Mouse (Mus musculus): Measurements from ENCODE around the gene Mif4gd. TPM values are rescaled to one million over a fixed set of nuclear protein-coding genes. Genes with fewer than 3 reads are reported as not detected.

Gene Mif4gd
- polyA plus RNA-seq, 1 experiment from 2014 or later = 78.6 TPM

DNA sequence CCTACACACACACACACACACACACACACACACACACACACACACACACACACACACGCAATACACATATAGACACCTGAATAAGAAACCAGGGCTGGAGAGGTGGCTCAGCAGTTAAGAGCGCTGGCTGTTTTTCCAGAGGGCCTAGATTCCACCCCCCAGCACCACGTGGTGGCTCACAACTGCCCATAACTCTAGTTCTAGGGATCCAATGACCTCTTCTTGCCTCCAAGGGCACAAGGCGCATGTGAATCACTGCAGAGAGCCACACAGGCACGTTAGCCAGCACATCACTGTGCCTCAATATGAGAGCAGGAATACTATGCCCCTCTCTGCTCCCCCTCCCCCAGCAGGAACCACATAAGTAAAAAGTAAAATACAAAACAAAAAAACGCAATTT is 4.1 kb upstream of the Mif4gd start:
- H3K27me3 ChIP-seq (replicated peaks; ENCODE audit: insufficient read depth, low read length) = no peaks in the 10 kb centered on the region
- H3K27ac ChIP-seq (ENCODE audit: low read length) = no peak overlapping the region
- ATAC-seq (no peak), DNase-seq (ENCODE audit: low spot score) (no peak)
- 0 out of 2 replicates have a peak, but pooled peaks cover 10% of the 10 kb centered on the region for H3K36me3 ChIP-seq (ENCODE audit: insufficient read depth, low read length)
- peaks cover 7% of the 10 kb centered on the region for H3K4me1 ChIP-seq (ENCODE audit: insufficient read depth, low read depth, low read length)
- H3K9me3 ChIP-seq (ENCODE audit: low read length) = no peaks in the 10 kb centered on the region
- WGBS = 79% methylated on average over 5 of the region's 6 CpGs
- no peak overlapping the region for H3K4me3 ChIP-seq (ENCODE audit: low read depth, low read length)
- no peak overlapping the region for H3K9ac ChIP-seq (replicated peaks; ENCODE audit: low read depth)
- TF ChIP-seq CTCF (IDR thresholded peaks at IDR 0.05) (no peak), EP300 (IDR thresholded peaks at IDR 0.05) (no peak)
- H3K4me2 ChIP-seq (replicated peaks; ENCODE audit: low read depth, low read length) = no peak overlapping the region

DNA sequence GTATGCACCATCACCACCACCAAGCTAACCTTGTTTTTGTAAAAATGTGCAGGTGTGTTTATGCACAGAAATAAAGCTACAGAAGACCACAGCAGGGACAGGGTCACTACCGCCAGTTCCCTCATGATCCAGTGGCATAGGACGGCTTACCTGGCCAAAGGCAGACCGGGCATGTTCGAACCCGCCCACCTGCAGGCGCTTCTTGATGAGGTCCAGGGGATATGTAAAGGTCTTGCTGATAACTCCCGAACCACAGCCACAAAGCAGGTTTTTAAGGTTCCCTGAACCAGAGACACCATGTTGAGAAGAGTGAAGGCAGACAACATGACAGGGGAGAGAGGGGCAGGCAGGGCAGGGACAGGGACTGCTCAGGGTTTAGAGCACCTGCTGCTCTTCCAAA is 3.6 kb upstream of the Mif4gd start:
- H3K9me3 ChIP-seq (ENCODE audit: low read length) = no peaks in the 10 kb centered on the region
- no peak for DNase-seq (ENCODE audit: low spot score)
- no peak overlapping the region for H3K9ac ChIP-seq (replicated peaks; ENCODE audit: low read depth)
- peaks cover 12% of the 10 kb centered on the region for H3K4me1 ChIP-seq (ENCODE audit: insufficient read depth, low read depth, low read length)
- H3K36me3 ChIP-seq (ENCODE audit: insufficient read depth, low read length) = 0 out of 2 replicates have a peak, but pooled peaks cover 10% of the 10 kb centered on the region
- no peak for ATAC-seq
- H3K27me3 ChIP-seq (replicated peaks; ENCODE audit: insufficient read depth, low read length) = no peaks in the 10 kb centered on the region
- TF ChIP-seq EP300 (IDR thresholded peaks at IDR 0.05) (no peak), CTCF (IDR thresholded peaks at IDR 0.05) (no peak)
- no peak overlapping the region for H3K4me3 ChIP-seq (ENCODE audit: low read depth, low read length)
- no peak overlapping the region for H3K27ac ChIP-seq (ENCODE audit: low read length)
- WGBS = 93% methylated on average over 7 of the region's 7 CpGs
- H3K4me2 ChIP-seq (replicated peaks; ENCODE audit: low read depth, low read length) = no peak overlapping the region

DNA sequence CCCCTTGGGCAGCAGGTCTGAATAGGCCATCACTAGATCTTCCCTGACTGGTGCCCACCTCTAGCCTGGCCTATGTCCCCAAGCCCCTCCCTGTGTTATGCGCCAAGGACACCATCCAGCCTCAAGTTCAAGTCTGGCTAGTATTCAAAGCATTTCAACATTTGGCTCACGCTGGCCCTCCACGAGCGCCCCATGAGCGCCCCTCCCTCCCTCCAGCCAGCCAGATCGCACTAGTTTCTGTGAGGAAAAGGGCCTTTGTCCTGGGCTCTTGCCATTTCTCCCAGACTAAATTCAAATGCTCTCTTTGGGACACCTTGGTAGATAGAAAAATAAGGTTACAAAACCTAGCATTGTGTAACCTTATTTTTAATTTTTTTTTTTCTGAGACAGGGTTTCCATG is 3.1 kb upstream of the Mif4gd start:
- Histone ChIP-seq H3K27me3 (replicated peaks; ENCODE audit: insufficient read depth, low read length) (no peaks in the 10 kb centered on the region), H3K4me1 (ENCODE audit: insufficient read depth, low read depth, low read length) (peaks cover 14% of the 10 kb centered on the region), H3K4me2 (replicated peaks; ENCODE audit: low read depth, low read length) (no peak overlapping the region), H3K27ac (ENCODE audit: low read length) (no peak overlapping the region), H3K4me3 (ENCODE audit: low read depth, low read length) (no peak overlapping the region), H3K9me3 (ENCODE audit: low read length) (no peaks in the 10 kb centered on the region), H3K36me3 (ENCODE audit: insufficient read depth, low read length) (0 out of 2 replicates have a peak, but pooled peaks cover 10% of the 10 kb centered on the region), H3K9ac (replicated peaks; ENCODE audit: low read depth) (no peak overlapping the region)
- no peak for ATAC-seq
- WGBS = 87% methylated on average over 6 of the region's 6 CpGs
- TF ChIP-seq EP300 (IDR thresholded peaks at IDR 0.05) = no peak
- no peak for TF ChIP-seq CTCF (IDR thresholded peaks at IDR 0.05)
- no peak for DNase-seq (ENCODE audit: low spot score)

DNA sequence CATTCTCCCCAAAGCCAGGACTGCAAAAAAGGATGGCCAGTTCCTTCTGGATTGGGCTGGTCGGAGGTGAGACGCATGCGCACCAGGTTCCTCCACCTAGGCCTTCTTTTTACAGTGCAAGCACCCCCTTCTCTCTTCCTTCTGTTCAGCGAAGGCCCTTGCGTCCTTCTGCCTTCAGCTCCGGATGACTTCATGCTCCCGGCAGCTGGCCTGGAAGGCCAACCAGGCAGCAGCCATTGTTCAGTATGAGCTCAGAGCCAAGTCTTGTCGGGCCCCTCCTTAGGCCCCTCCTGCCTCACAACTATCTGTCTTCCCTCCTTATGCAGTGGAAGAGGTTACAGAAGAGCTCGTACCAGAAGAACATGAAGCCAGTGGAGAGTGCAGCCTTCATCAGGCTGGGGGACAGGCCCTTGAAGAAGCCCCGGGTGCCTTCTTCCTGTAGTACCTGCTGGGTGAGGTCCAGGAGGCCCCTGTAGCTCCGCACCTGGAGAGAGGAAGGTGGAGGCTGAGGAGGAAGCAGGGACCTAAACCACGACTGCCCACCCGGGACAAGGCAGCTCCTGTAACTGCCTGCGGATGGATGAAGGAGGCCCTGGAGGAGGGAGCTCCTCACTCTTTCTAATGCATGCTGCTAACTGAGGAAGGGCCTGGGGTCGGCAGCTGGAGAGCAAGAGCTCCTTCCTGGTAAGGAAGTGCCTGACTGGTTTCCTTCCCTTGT is 2.5 kb upstream of the Mif4gd start:
- 76% methylated on average over 15 of the region's 15 CpGs for WGBS
- H3K4me1 ChIP-seq (ENCODE audit: insufficient read depth, low read depth, low read length) = peaks cover 14% of the 10 kb centered on the region
- H3K27ac ChIP-seq (ENCODE audit: low read length) = no peak overlapping the region
- no peaks in the 10 kb centered on the region for H3K27me3 ChIP-seq (replicated peaks; ENCODE audit: insufficient read depth, low read length)
- DNase-seq (ENCODE audit: low spot score) = no peak
- ATAC-seq = no peak
- no peak for TF ChIP-seq CTCF (IDR thresholded peaks at IDR 0.05)
- no peak for TF ChIP-seq EP300 (IDR thresholded peaks at IDR 0.05)
- H3K36me3 ChIP-seq (ENCODE audit: insufficient read depth, low read length) = 0 out of 2 replicates have a peak, but pooled peaks cover 3% of the 10 kb centered on the region
- no peak overlapping the region for H3K4me3 ChIP-seq (ENCODE audit: low read depth, low read length)
- H3K4me2 ChIP-seq (replicated peaks; ENCODE audit: low read depth, low read length) = no peak overlapping the region
- H3K9me3 ChIP-seq (ENCODE audit: low read length) = no peaks in the 10 kb centered on the region
- no peak overlapping the region for H3K9ac ChIP-seq (replicated peaks; ENCODE audit: low read depth)

DNA sequence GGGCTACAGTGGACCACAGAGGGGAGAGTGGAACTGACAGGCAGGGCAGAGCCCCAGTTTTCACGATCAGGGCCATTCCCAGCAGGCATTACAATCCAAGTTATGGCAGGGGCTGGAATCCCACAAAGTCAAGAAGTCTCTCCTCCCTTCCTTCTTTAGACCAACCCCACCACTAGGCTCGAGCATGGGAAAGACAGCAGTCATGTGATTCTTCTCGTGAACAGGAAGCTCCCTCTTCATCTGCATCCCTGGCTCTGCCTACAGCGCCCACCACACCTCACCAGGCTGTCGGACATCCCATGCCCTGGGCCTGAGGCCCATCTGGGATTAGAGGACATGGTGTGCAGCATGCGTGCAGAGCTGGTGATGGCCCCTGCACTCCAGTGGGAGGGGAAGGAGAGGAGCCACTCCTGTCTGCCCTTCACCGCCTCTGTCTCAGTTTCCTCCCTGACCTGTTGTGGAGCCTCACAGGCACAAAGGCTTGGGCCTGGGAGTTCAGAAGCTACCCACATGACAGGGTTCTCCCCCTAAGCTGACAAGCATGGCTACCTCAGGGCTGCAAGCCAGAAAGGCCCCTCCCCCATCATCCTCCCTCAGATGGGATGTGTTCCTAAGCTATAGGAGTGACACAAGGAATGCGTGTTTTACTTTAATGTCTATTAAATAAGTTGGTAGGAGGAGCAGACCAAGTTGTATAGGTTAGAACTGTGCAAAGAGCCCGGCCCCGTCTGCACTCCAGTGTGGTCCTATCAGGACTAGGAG is 1.8 kb upstream of the Mif4gd start:
- 86% methylated on average over 10 of the region's 10 CpGs for WGBS
- Histone ChIP-seq H3K27ac (ENCODE audit: low read length) (no peak overlapping the region), H3K36me3 (ENCODE audit: insufficient read depth, low read length) (no peaks in the 10 kb centered on the region), H3K4me3 (ENCODE audit: low read depth, low read length) (no peak overlapping the region), H3K9me3 (ENCODE audit: low read length) (no peaks in the 10 kb centered on the region), H3K4me1 (ENCODE audit: insufficient read depth, low read depth, low read length) (peaks cover 14% of the 10 kb centered on the region), H3K4me2 (replicated peaks; ENCODE audit: low read depth, low read length) (no peak overlapping the region), H3K27me3 (replicated peaks; ENCODE audit: insufficient read depth, low read length) (no peaks in the 10 kb centered on the region), H3K9ac (replicated peaks; ENCODE audit: low read depth) (no peak overlapping the region)
- TF ChIP-seq CTCF (IDR thresholded peaks at IDR 0.05) = no peak
- TF ChIP-seq EP300 (IDR thresholded peaks at IDR 0.05) = no peak
- DNase-seq (ENCODE audit: low spot score) (no peak), ATAC-seq (no peak)

DNA sequence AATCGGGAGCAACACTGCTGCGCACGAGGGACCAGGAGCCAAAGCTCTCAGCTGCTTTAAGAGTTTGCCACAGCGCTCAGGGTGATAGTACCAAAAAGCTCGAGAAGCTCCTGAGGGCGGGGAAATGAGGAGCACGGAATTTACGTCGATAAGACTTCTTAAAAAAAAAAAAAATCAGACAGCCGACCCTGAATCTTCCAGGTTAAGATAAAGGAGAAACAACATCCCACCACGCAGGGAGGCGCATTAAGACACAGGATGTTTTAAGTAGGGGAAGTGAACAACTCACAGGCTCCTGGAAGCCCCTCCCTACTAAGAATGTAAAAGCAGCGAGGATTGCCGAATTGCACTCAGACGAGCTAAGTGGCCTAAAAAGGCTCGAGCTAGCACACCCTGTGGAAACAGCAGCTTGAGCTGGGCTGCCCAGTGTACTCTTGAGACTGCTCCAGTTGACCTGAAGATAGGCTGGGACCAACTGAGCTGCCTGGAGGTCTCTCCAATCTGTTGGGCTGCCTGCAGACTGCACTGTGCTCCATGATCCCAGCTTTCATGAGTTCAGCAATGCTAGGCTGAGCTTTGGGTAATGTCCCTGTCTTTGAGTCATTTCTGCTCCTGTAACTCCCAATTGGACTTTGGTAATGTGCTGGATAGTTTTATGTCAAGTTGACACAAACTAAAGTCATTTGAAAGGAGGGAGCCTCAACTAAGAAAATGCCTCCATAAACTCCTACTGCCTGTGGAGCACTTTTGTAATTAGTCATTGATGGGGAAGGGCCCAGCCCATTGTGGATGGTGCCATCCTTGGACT is 573 bp upstream of the Mif4gd start:
- Histone ChIP-seq H3K9me3 (ENCODE audit: low read length) (no peaks in the 10 kb centered on the region), H3K27ac (ENCODE audit: low read length) (peak overlapping the region; percentile 99), H3K4me2 (replicated peaks; ENCODE audit: low read depth, low read length) (peak overlapping the region; percentile 81), H3K4me1 (ENCODE audit: insufficient read depth, low read depth, low read length) (peaks cover 14% of the 10 kb centered on the region), H3K36me3 (ENCODE audit: insufficient read depth, low read length) (no peaks in the 10 kb centered on the region), H3K9ac (replicated peaks; ENCODE audit: low read depth) (peak overlapping the region; percentile 91), H3K27me3 (replicated peaks; ENCODE audit: insufficient read depth, low read length) (no peaks in the 10 kb centered on the region), H3K4me3 (ENCODE audit: low read depth, low read length) (peak overlapping the region; percentile 84)
- WGBS = under 1% methylated on average over 16 of the region's 16 CpGs
- peak; percentile 86 for DNase-seq (ENCODE audit: low spot score)
- TF ChIP-seq EP300 (IDR thresholded peaks at IDR 0.05) (no peak), CTCF (IDR thresholded peaks at IDR 0.05) (no peak)
- ATAC-seq = peak; percentile 57
